8 mouse cellular contexts compared by ENCODE assay signal in the genomic region with DNA sequence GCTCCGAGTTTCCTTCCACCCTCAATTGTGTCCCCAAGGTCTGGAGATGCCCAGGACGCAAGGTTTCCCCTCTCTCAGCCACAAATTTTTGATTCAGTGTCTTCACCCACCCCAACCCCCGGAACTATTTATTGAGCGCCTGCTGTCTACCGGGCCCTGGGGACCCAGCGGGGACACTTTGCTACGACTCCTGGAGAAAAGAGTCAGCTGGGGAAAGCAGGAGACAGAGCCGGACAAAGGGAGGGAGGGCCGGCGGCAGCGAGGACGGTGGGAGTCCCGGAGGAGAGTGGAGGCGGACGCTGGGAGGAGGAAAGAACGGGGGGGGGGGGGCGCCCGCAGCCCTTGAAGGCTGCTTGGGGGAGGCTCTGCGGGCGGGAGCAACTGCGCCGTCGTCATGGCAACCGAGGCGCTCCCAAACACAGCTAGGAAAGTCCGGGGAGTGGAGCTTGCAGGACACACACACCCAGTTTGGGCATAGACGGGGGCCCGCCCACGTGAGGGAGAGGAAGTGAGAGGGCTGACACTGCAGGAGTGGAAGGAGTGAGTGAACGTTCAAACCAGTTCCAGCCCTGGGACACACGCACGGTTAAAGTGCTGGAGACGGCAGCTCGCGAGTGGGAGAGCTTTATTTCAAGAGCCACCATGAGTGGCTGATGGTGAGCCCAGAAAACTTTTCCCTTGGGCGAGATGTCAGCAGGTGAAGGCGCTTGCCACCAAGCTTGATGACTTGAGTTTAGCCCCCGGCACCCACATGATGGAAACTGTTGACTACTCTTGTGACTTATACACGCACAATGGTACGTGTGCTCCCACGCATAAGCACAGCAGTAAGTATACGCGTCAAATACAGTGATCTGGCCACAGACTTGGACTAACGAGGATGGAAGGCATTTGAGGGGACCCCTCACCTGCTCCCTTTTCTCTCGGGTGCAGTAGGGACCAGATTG. TPM values are rescaled to one million over a fixed set of nuclear protein-coding genes. Genes with fewer than 3 reads are reported as not detected.
DNase-seq lines count a peak whose midpoint lies in the region; ATAC-seq lines count a peak whose summit lies in the region.

No protein-coding gene starts in this region.

- ATAC-seq in hindbrain, embryonic 14.5 days (ENCODE audit: low FRiP score): peak; percentile 18; the same call in 1 of the 2 replicates

- H3K27me3 ChIP-seq in hindbrain, embryonic 14.5 days (ENCODE audit: control insufficient read depth, insufficient read depth, low read length): no peaks in the 10 kb centered on the region

- DNase-seq in NIH3T3 (ENCODE audit: low read depth): peak; percentile 98
- DNase-seq in cerebellum, postnatal 14 days: peak; percentile 44 to 56
- DNase-seq in frontal cortex, postnatal 36 days (ENCODE audit: low spot score in 2 of 2): peak; percentile 82 to 85
- DNase-seq in hindbrain, embryonic 14.5 days (ENCODE audit: low spot score): peak; percentile 73
- DNase-seq in left cerebral cortex, adult 18-20 months (ENCODE audit: low spot score in 2 of 2): peak; percentile 87 to 91
- peak; percentile 93 for DNase-seq in right cerebral cortex, adult 18-20 months
- peak; percentile 92 for DNase-seq in urinary bladder, postnatal 14 days (ENCODE audit: low spot score)

- no peaks in the 10 kb centered on the region for H3K9me3 ChIP-seq in hindbrain, embryonic 14.5 days (ENCODE audit: control insufficient read depth, low read length)

- WGBS in hindbrain, embryonic 14.5 days: 1% methylated on average over 42 of the region's 45 CpGs
- WGBS in macrophage (ENCODE audit: missing documents): under 1% methylated on average over 39 of the region's 45 CpGs

- no peaks in the 10 kb centered on the region for H3K36me3 ChIP-seq in hindbrain, embryonic 14.5 days (replicated peaks; ENCODE audit: control insufficient read depth, insufficient read depth)
- H3K36me3 ChIP-seq in macrophage (ENCODE audit: inconsistent target): no peaks in the 10 kb centered on the region

- peaks cover 42% of the 10 kb centered on the region for H3K4me1 ChIP-seq in hindbrain, embryonic 14.5 days (replicated peaks; ENCODE audit: control insufficient read depth, insufficient read depth, low read length)

- peak overlapping the region; percentile 92 for H3K4me2 ChIP-seq in hindbrain, embryonic 14.5 days (replicated peaks)

- peak overlapping the region; percentile 88 for H3K27ac ChIP-seq in hindbrain, embryonic 14.5 days
- peak overlapping the region; percentile 100 for H3K27ac ChIP-seq in macrophage

- H3K79me2 ChIP-seq in macrophage (ENCODE audit: inconsistent target): peaks cover 44% of the 10 kb centered on the region

- H3K4me3 ChIP-seq in hindbrain, embryonic 14.5 days (replicated peaks; ENCODE audit: low read length): peak overlapping the region; percentile 30
- H3K4me3 ChIP-seq in macrophage (ENCODE audit: inconsistent target): peak overlapping the region; percentile 53

- H3K9ac ChIP-seq in hindbrain, embryonic 14.5 days: peak overlapping the region; percentile 51

RNA-seq across cellular contexts. Expression of a gene that starts 1.4 kb away (rescaled TPM):
- 165 and 173 TPM in 2 replicates for polyA plus RNA-seq in hindbrain, embryonic 14.5 days (2014; fragmentation: Nextera tagmentation; extraction: Ambion mirVana)
- 100 to 1,000 TPM; 250 to 264 TPM for total RNA-seq in left cerebral cortex, adult 18-20 months (2021)
- total RNA-seq in macrophage (2018; cell fraction: chromatin; rRNA removed): 100 to 1,000 TPM in 19 of 26 experiments, 10 to 100 TPM in 7; 38.7 to 250 (median 142) TPM
- total RNA-seq in macrophage (2018; cell fraction: cytosol; rRNA removed): 100 to 1,000 TPM in 25 of 26 experiments, 10 to 100 TPM in 1; 92.7 to 165 (median 127) TPM
- total RNA-seq in macrophage (2018; cell fraction: nucleus; rRNA removed): 100 to 1,000 TPM in 8 of 26 experiments, 10 to 100 TPM in 18; 37.5 to 190 (median 88.4) TPM
- polyA plus RNA-seq in macrophage (2018): 71.4 to 137 TPM (median 122 TPM) in 3 replicates

RNA-seq across cellular contexts. Expression of a gene that starts 5.8 kb away (rescaled TPM):
- 0.98 and 1.6 TPM in 2 replicates for polyA plus RNA-seq in hindbrain, embryonic 14.5 days (2014; fragmentation: Nextera tagmentation; extraction: Ambion mirVana)
- 1 to 10 TPM in 1 of 2 experiments, under 1 TPM in 1; 0.70 to 1.0 TPM for total RNA-seq in left cerebral cortex, adult 18-20 months (2021)
- total RNA-seq in macrophage (2018; cell fraction: chromatin; rRNA removed): 100 to 1,000 TPM in 7 of 26 experiments, 10 to 100 TPM in 19; 21.1 to 149 (median 77.4) TPM
- total RNA-seq in macrophage (2018; cell fraction: cytosol; rRNA removed): 100 to 1,000 TPM in 25 of 26 experiments, 10 to 100 TPM in 1; 89.3 to 365 (median 193) TPM
- total RNA-seq in macrophage (2018; cell fraction: nucleus; rRNA removed): 100 to 1,000 TPM in 23 of 26 experiments, 10 to 100 TPM in 3; 63.8 to 384 (median 181) TPM
- 104 to 230 TPM (median 156 TPM) in 3 replicates for polyA plus RNA-seq in macrophage (2018)

RNA-seq across cellular contexts. Expression of a gene that starts 15.9 kb away (rescaled TPM):
- 86.8 and 96.6 TPM in 2 replicates for polyA plus RNA-seq in hindbrain, embryonic 14.5 days (2014; fragmentation: Nextera tagmentation; extraction: Ambion mirVana)
- total RNA-seq in left cerebral cortex, adult 18-20 months (2021): 10 to 100 TPM; 50.4 to 60.8 TPM
- 10 to 100 TPM; 19.3 to 81.9 (median 38.6) TPM for total RNA-seq in macrophage (2018; cell fraction: chromatin; rRNA removed)
- 10 to 100 TPM; 19.1 to 42.3 (median 27.0) TPM for total RNA-seq in macrophage (2018; cell fraction: cytosol; rRNA removed)
- 10 to 100 TPM; 14.3 to 82.7 (median 33.5) TPM for total RNA-seq in macrophage (2018; cell fraction: nucleus; rRNA removed)
- 26.5 to 53.2 TPM (median 51.1 TPM) in 3 replicates for polyA plus RNA-seq in macrophage (2018)

RNA-seq across cellular contexts. Expression of a gene that starts 22.1 kb away (rescaled TPM):
- polyA plus RNA-seq in hindbrain, embryonic 14.5 days (2014; fragmentation: Nextera tagmentation; extraction: Ambion mirVana): 0.14 and 0.28 TPM in 2 replicates
- total RNA-seq in left cerebral cortex, adult 18-20 months (2021): not detected
- 100 to 1,000 TPM in 12 of 26 experiments, 10 to 100 TPM in 13, 1 to 10 TPM in 1; 7.8 to 467 (median 92.6) TPM for total RNA-seq in macrophage (2018; cell fraction: chromatin; rRNA removed)
- 1,000 to 10,000 TPM in 6 of 26 experiments, 100 to 1,000 TPM in 15, 10 to 100 TPM in 5; 69.9 to 1,947 (median 332) TPM for total RNA-seq in macrophage (2018; cell fraction: cytosol; rRNA removed)
- 1,000 to 10,000 TPM in 7 of 26 experiments, 100 to 1,000 TPM in 16, 10 to 100 TPM in 3; 89.0 to 1,533 (median 505) TPM for total RNA-seq in macrophage (2018; cell fraction: nucleus; rRNA removed)
- polyA plus RNA-seq in macrophage (2018): 24.3 to 124 TPM (median 74.3 TPM) in 3 replicates

RNA-seq across cellular contexts. Expression of a gene that starts 50.1 kb away (rescaled TPM):
- polyA plus RNA-seq in hindbrain, embryonic 14.5 days (2014; fragmentation: Nextera tagmentation; extraction: Ambion mirVana): 74.0 and 89.3 TPM in 2 replicates
- 10 to 100 TPM; 11.6 to 17.9 TPM for total RNA-seq in left cerebral cortex, adult 18-20 months (2021)
- 10 to 100 TPM in 25 of 26 experiments, 1 to 10 TPM in 1; 8.5 to 30.1 (median 21.1) TPM for total RNA-seq in macrophage (2018; cell fraction: chromatin; rRNA removed)
- total RNA-seq in macrophage (2018; cell fraction: cytosol; rRNA removed): 10 to 100 TPM; 19.1 to 38.4 (median 30.7) TPM
- 10 to 100 TPM; 12.7 to 46.1 (median 25.0) TPM for total RNA-seq in macrophage (2018; cell fraction: nucleus; rRNA removed)
- polyA plus RNA-seq in macrophage (2018): 19.1 to 57.8 TPM (median 24.3 TPM) in 3 replicates

Comparison
In these comparisons a context has a peak if more than half of its experiments do, and no peak if none do; other contexts are left out.
1. Peak in every context shown above with its lines: DNase-seq, ATAC-seq, H3K4me3 ChIP-seq and H3K27ac ChIP-seq.
2. RNA of a gene that starts 5.8 kb away (polyA plus RNA-seq): 104 to 230 TPM in macrophage; 0.98 to 1.6 TPM in hindbrain, embryonic 14.5 days; every median in the first group is over 10 times any median in the second.